Mouse (Mus musculus) stomach, postnatal 0 days (tissue): ENCODE data around the gene Sesn2. TPM values are rescaled to one million over a fixed set of nuclear protein-coding genes. Genes with fewer than 3 reads are reported as not detected.

Source experiments
- ATAC-seq: fragments of 200-750 bp; cut with Nextera tagmentation; 2 replicates; pipeline ENCODE4 v1.8.0; 2017; ENCODE audit not compliant: low FRiP score, low TSS enrichment
- DNase-seq: peaks from one replicate; pipeline ENCODE4 v3.0.0-alpha.2; 2016; ENCODE audit warnings: low spot score
- H3K27ac ChIP-seq: fragments of 300-500 bp; sonication (generic); replicated peaks from 2 replicates; pipeline ENCODE4 v1.5.1; 2014; ENCODE audit warnings: mild to moderate bottlenecking, control low read depth
- H3K27me3 ChIP-seq: fragments of 300-500 bp; sonication (generic); 2 replicates; pipeline ENCODE4 v1.6.1; 2014; ENCODE audit warnings: low read length; ENCODE audit not compliant: control insufficient read depth, insufficient read depth
- H3K36me3 ChIP-seq: fragments of 300-500 bp; sonication (generic); 2 replicates; pipeline ENCODE4 v1.6.1; 2014; ENCODE audit warnings: low read length, mixed read lengths; ENCODE audit not compliant: control insufficient read depth, insufficient read depth
- H3K4me1 ChIP-seq: fragments of 300-500 bp; sonication (generic); replicated peaks from 2 replicates; pipeline ENCODE4 v1.6.1; 2014; ENCODE audit warnings: antibody characterized with exemption; ENCODE audit not compliant: control insufficient read depth, insufficient read depth
- H3K4me2 ChIP-seq: fragments of 300-500 bp; sonication (generic); replicated peaks from 2 replicates; pipeline ENCODE4 v1.6.1; 2014; ENCODE audit warnings: low read depth, mild to moderate bottlenecking, control low read depth, moderate library complexity
- H3K4me3 ChIP-seq: fragments of 300-500 bp; sonication (generic); 2 replicates; pipeline ENCODE4 v1.5.1; 2014; ENCODE audit warnings: low read depth, low read length, control low read depth
- H3K9ac ChIP-seq: fragments of 300-500 bp; sonication (generic); 2 replicates; pipeline ENCODE4 v1.6.1; 2014; ENCODE audit warnings: mild to moderate bottlenecking, low read length, control low read depth, mixed read lengths
- H3K9me3 ChIP-seq: fragments of 300-500 bp; sonication (generic); 2 replicates; pipeline ENCODE4 v1.6.1; 2016; ENCODE audit warnings: low read length; ENCODE audit not compliant: control insufficient read depth
- CTCF ChIP-seq: IDR thresholded peaks from 2 replicates; pipeline ENCODE4 v1.5.1; 2016; ENCODE audit warnings: antibody characterized with exemption, low read depth, mild to moderate bottlenecking, moderate library complexity
- EP300 ChIP-seq: optimal IDR thresholded peaks from 2 replicates; pipeline ENCODE3; 2016; ENCODE audit warnings: antibody characterized with exemption
- WGBS: fragments of 180-500 bp; shearing (Covaris S2); extraction: QIAGEN DNeasy Blood & Tissue Kit; methylation state at CpG from one replicate; pipeline ENCODE4 v1.1.7; 2014; 5-methylcytosine and 5-hydroxymethylcytosine counted together
- polyA plus RNA-seq: library from polyadenylated mRNA; unstranded; fragments of >200 nt; fragmentation: Nextera tagmentation; extraction: Ambion mirVana; gene quantifications from 2 replicates; pipeline ENCODE4 v1.2.1, GENCODE M21; 2015

Sesn2 gene
- polyA plus RNA-seq, 1 experiment from 2014 or later = 8.2 TPM

GRCm38 (mm10) chr4:132503344-132503743 is 7.0 kb downstream of the Sesn2 start:
- WGBS = 60% methylated on average over 11 of the region's 11 CpGs
- TF ChIP-seq EP300 = no peak
- no peak for TF ChIP-seq CTCF
- no peak for ATAC-seq
- Histone ChIP-seq H3K4me1 (no peaks in the 10 kb centered on the region), H3K27ac (no peak overlapping the region), H3K36me3 (0 out of 2 replicates have a peak, but pooled peaks cover 10% of the 10 kb centered on the region), H3K4me3 (no peak overlapping the region), H3K27me3 (no peaks in the 10 kb centered on the region), H3K4me2 (no peak overlapping the region), H3K9ac (no peak overlapping the region), H3K9me3 (no peaks in the 10 kb centered on the region)
- DNase-seq = no peak

- DNase-seq = no peak
These were observed 8.7 kb downstream of the Sesn2 start for GRCm38 (mm10) chr4:132501639-132502038.

GRCm38 (mm10) chr4:132494271-132494918 is 15.9 kb downstream of the Sesn2 start:
- Histone ChIP-seq H3K4me3 (no peak overlapping the region), H3K9ac (no peak overlapping the region), H3K27me3 (no peaks in the 10 kb centered on the region), H3K9me3 (no peaks in the 10 kb centered on the region), H3K4me2 (no peak overlapping the region), H3K27ac (no peak overlapping the region), H3K4me1 (no peaks in the 10 kb centered on the region), H3K36me3 (peaks cover 22% of the 10 kb centered on the region)
- ATAC-seq (no peak), DNase-seq (no peak)
- WGBS = 88% methylated on average over 20 of the region's 20 CpGs
- TF ChIP-seq CTCF (no peak), EP300 (no peak)

More at GRCm38 (mm10) chr4:132501639-132502038, 8.7 kb downstream of the Sesn2 start:
- no peak for ATAC-seq
- Histone ChIP-seq H3K4me3 (no peak overlapping the region), H3K27me3 (no peaks in the 10 kb centered on the region), H3K9me3 (no peaks in the 10 kb centered on the region), H3K36me3 (peaks cover 21% of the 10 kb centered on the region), H3K4me1 (no peaks in the 10 kb centered on the region), H3K27ac (no peak overlapping the region), H3K9ac (no peak overlapping the region), H3K4me2 (no peak overlapping the region)
- TF ChIP-seq CTCF (no peak), EP300 (no peak)
- 92% methylated on average over 6 of the region's 6 CpGs for WGBS

GRCm38 (mm10) chr4:132492178-132493060 is 17.9 kb downstream of the Sesn2 start:
- no peak overlapping the region for H3K27ac ChIP-seq
- DNase-seq = no peak

GRCm38 (mm10) chr4:132491748-132492147 is 18.6 kb downstream of the Sesn2 start:
- no peak for DNase-seq
- whole genome bisulfite sequencing = 74% methylated on average over 6 of the region's 6 CpGs
- H3K4me3 ChIP-seq = no peak overlapping the region
- no peak overlapping the region for H3K4me2 ChIP-seq
- no peaks in the 10 kb centered on the region for H3K27me3 ChIP-seq
- peaks cover 5% of the 10 kb centered on the region for H3K36me3 ChIP-seq
- H3K4me1 ChIP-seq = no peaks in the 10 kb centered on the region
- no peak for TF ChIP-seq CTCF
- no peak for TF ChIP-seq EP300
- H3K9me3 ChIP-seq = no peaks in the 10 kb centered on the region
- no peak overlapping the region for H3K27ac ChIP-seq
- peak; percentile 50; the same call in 1 of the 2 replicates for ATAC-seq
- H3K9ac ChIP-seq = no peak overlapping the region

More at GRCm38 (mm10) chr4:132492178-132493060, 17.9 kb downstream of the Sesn2 start:
- Histone ChIP-seq H3K9me3 (no peaks in the 10 kb centered on the region), H3K4me1 (no peaks in the 10 kb centered on the region), H3K9ac (no peak overlapping the region), H3K36me3 (peaks cover 11% of the 10 kb centered on the region), H3K4me3 (no peak overlapping the region), H3K4me2 (no peak overlapping the region), H3K27me3 (no peaks in the 10 kb centered on the region)
- no peak for TF ChIP-seq EP300
- TF ChIP-seq CTCF = no peak
- 67% methylated on average over 10 of the region's 10 CpGs for WGBS
- no peak for ATAC-seq

GRCm38 (mm10) chr4:132491057-132491456 is 19.2 kb downstream of the Sesn2 start:
- WGBS = 87% methylated on average over 8 of the region's 8 CpGs
- ATAC-seq = no peak
- Histone ChIP-seq H3K27ac (no peak overlapping the region), H3K4me3 (no peak overlapping the region), H3K27me3 (no peaks in the 10 kb centered on the region), H3K9me3 (no peaks in the 10 kb centered on the region), H3K9ac (no peak overlapping the region), H3K36me3 (no peaks in the 10 kb centered on the region; the same call in 1 of the 2 replicates), H3K4me2 (no peak overlapping the region), H3K4me1 (no peaks in the 10 kb centered on the region)
- no peak for DNase-seq
- TF ChIP-seq EP300 (no peak), CTCF (no peak)
